Mouse (Mus musculus): ENCODE results near the gene Slc2a1. TPM values are rescaled to one million over a fixed set of nuclear protein-coding genes. Genes with fewer than 3 reads are reported as not detected.

The Slc2a1 gene
- polyA plus RNA-seq, 1 experiment from 2014 or later = 94.4 TPM

DNA sequence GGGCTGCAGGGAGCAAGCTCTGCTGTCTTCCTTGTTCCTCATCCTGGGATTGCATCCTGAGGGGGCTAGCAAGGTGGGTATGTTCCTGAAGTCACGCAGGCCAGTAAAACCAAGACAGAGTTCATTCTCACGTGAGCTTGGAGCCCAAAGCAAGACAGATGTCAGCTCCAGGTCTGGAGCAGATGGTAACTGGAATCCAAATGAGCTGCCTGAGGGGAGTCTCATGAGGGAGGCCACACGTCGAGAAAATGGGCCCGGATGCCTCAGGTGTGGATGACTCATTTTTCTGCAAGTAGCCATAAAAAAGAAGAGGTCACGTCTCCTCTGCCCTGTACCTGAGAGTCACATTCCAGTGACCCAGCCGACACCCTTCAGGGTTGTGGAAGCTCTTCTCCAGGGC, 14.6 kb upstream of the Slc2a1 start:
- Histone ChIP-seq H3K9ac (replicated peaks; ENCODE audit: low read length) (no peak overlapping the region), H3K4me3 (replicated peaks; ENCODE audit: low read depth, low read length) (no peak overlapping the region), H3K27me3 (ENCODE audit: control insufficient read depth, insufficient read depth, low read length) (no peaks in the 10 kb centered on the region), H3K9me3 (ENCODE audit: control insufficient read depth, low read length) (no peaks in the 10 kb centered on the region), H3K36me3 (ENCODE audit: control insufficient read depth, insufficient read depth, low read length) (no peaks in the 10 kb centered on the region), H3K4me1 (ENCODE audit: control insufficient read depth, insufficient read depth, low read length) (no peaks in the 10 kb centered on the region), H3K27ac (replicated peaks; ENCODE audit: low read depth, low read length) (no peak overlapping the region), H3K4me2 (ENCODE audit: low read length) (no peak overlapping the region)
- ATAC-seq (ENCODE audit: low FRiP score, low TSS enrichment) (no peak), DNase-seq (no peak)
- 75% methylated on average over 7 of the region's 7 CpGs for WGBS

DNA sequence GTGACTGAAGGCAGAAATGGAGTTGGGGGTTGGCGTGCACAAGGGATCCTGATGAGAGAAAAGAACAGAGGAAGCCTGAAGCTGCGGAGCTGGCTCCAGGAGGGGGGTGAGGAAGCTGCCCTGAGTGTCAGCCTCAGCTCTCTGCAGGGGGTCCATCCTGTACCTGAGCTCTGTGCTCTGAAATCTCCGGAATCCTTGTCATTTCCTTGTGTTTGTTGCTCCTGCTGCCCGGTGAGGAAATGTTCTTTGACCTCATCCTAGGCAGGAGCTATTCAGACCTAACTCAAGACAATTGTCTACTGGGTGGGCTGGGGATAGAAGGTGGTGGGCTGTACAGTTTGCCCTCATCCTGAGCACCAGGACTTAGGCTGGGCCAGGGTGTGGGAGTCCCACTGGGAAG, 13.5 kb upstream of the Slc2a1 start:
- Histone ChIP-seq H3K36me3 (ENCODE audit: control insufficient read depth, insufficient read depth, low read length) (no peaks in the 10 kb centered on the region), H3K4me2 (ENCODE audit: low read length) (no peak overlapping the region), H3K4me1 (ENCODE audit: control insufficient read depth, insufficient read depth, low read length) (no peaks in the 10 kb centered on the region), H3K27me3 (ENCODE audit: control insufficient read depth, insufficient read depth, low read length) (no peaks in the 10 kb centered on the region), H3K9ac (replicated peaks; ENCODE audit: low read length) (no peak overlapping the region), H3K4me3 (replicated peaks; ENCODE audit: low read depth, low read length) (no peak overlapping the region), H3K27ac (replicated peaks; ENCODE audit: low read depth, low read length) (no peak overlapping the region), H3K9me3 (ENCODE audit: control insufficient read depth, low read length) (no peaks in the 10 kb centered on the region)
- DNase-seq (no peak), ATAC-seq (ENCODE audit: low FRiP score, low TSS enrichment) (no peak)
- 43% methylated on average over 4 of the region's 4 CpGs for WGBS

DNA sequence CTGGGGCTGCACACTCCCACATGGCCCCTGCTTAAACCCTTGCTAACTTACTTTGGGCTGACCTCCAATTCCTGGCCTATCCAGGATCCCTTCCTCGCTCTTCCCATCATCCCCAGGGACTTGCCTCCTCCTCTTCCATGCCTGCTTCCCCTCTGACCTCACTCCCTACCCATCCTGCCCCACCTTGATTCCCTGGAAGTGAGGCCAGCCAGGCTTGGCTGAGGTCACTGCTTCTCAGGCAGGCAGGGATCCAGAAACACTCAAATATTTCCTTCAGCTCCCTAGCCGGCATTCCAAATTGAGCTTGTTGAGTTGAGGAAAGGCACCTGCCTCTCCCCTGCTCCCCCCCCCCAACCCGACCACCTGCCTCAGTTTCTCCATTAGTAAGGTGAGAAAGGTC, 12.1 kb upstream of the Slc2a1 start:
- no peak overlapping the region for H3K9ac ChIP-seq (replicated peaks; ENCODE audit: low read length)
- H3K27me3 ChIP-seq (ENCODE audit: control insufficient read depth, insufficient read depth, low read length) = no peaks in the 10 kb centered on the region
- no peaks in the 10 kb centered on the region for H3K9me3 ChIP-seq (ENCODE audit: control insufficient read depth, low read length)
- ATAC-seq (ENCODE audit: low FRiP score, low TSS enrichment) = no peak
- no peak overlapping the region for H3K4me2 ChIP-seq (ENCODE audit: low read length)
- no peaks in the 10 kb centered on the region for H3K36me3 ChIP-seq (ENCODE audit: control insufficient read depth, insufficient read depth, low read length)
- DNase-seq = no peak
- no peak overlapping the region for H3K27ac ChIP-seq (replicated peaks; ENCODE audit: low read depth, low read length)
- WGBS = 82% methylated on average over 3 of the region's 3 CpGs
- H3K4me3 ChIP-seq (replicated peaks; ENCODE audit: low read depth, low read length) = no peak overlapping the region
- H3K4me1 ChIP-seq (ENCODE audit: control insufficient read depth, insufficient read depth, low read length) = no peaks in the 10 kb centered on the region

- Histone ChIP-seq H3K4me2 (ENCODE audit: low read length) (no peak overlapping the region), H3K27ac (replicated peaks; ENCODE audit: low read depth, low read length) (no peak overlapping the region), H3K9ac (replicated peaks; ENCODE audit: low read length) (no peak overlapping the region), H3K27me3 (ENCODE audit: control insufficient read depth, insufficient read depth, low read length) (no peaks in the 10 kb centered on the region), H3K4me1 (ENCODE audit: control insufficient read depth, insufficient read depth, low read length) (no peaks in the 10 kb centered on the region), H3K9me3 (ENCODE audit: control insufficient read depth, low read length) (no peaks in the 10 kb centered on the region), H3K4me3 (replicated peaks; ENCODE audit: low read depth, low read length) (no peak overlapping the region), H3K36me3 (ENCODE audit: control insufficient read depth, insufficient read depth, low read length) (no peaks in the 10 kb centered on the region)
- 93% methylated on average over 4 of the region's 4 CpGs for WGBS
- ATAC-seq (ENCODE audit: low FRiP score, low TSS enrichment) = no peak
- no peak for DNase-seq
These were observed 11.1 kb upstream of the Slc2a1 start for GRCm38 (mm10) chr4:119097421-119097820.

GRCm38 (mm10) chr4:119098216-119099210, 10.0 kb upstream of the Slc2a1 start:
- Histone ChIP-seq H3K27ac (replicated peaks; ENCODE audit: low read depth, low read length) (no peak overlapping the region), H3K9ac (replicated peaks; ENCODE audit: low read length) (no peak overlapping the region), H3K4me1 (ENCODE audit: control insufficient read depth, insufficient read depth, low read length) (no peaks in the 10 kb centered on the region), H3K4me2 (ENCODE audit: low read length) (no peak overlapping the region), H3K9me3 (ENCODE audit: control insufficient read depth, low read length) (no peaks in the 10 kb centered on the region), H3K27me3 (ENCODE audit: control insufficient read depth, insufficient read depth, low read length) (no peaks in the 10 kb centered on the region), H3K36me3 (ENCODE audit: control insufficient read depth, insufficient read depth, low read length) (no peaks in the 10 kb centered on the region), H3K4me3 (replicated peaks; ENCODE audit: low read depth, low read length) (no peak overlapping the region)
- DNase-seq (no peak), ATAC-seq (ENCODE audit: low FRiP score, low TSS enrichment) (no peak)
- 67% methylated on average over 8 of the region's 8 CpGs for WGBS

DNA sequence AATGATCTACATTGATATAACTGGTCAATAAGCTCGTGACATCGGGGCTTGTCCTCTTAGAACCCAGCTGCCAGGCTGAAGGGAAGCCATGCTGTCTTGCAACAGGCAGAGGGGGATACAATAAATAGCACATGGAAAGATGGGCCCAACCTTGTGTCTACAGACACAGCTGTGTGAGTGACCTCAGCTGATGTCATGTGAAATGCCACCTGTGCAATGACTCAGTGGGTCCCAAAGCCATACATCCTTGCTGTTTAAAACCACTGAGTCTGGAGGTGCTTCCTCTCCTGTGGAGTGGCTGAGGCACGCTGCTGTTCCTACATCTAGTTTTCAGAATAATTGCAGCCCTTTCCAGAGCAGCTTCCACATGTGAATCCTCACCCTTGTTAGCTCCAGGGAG, 7.1 kb upstream of the Slc2a1 start:
- H3K27me3 ChIP-seq (ENCODE audit: control insufficient read depth, insufficient read depth, low read length) = no peaks in the 10 kb centered on the region
- no peak for DNase-seq
- H3K27ac ChIP-seq (replicated peaks; ENCODE audit: low read depth, low read length) = no peak overlapping the region
- H3K4me3 ChIP-seq (replicated peaks; ENCODE audit: low read depth, low read length) = no peak overlapping the region
- WGBS = 84% methylated on average over 3 of the region's 3 CpGs
- ATAC-seq (ENCODE audit: low FRiP score, low TSS enrichment) = no peak
- H3K36me3 ChIP-seq (ENCODE audit: control insufficient read depth, insufficient read depth, low read length) = no peaks in the 10 kb centered on the region
- H3K4me1 ChIP-seq (ENCODE audit: control insufficient read depth, insufficient read depth, low read length) = peaks cover 7% of the 10 kb centered on the region
- H3K4me2 ChIP-seq (ENCODE audit: low read length) = no peak overlapping the region
- no peaks in the 10 kb centered on the region for H3K9me3 ChIP-seq (ENCODE audit: control insufficient read depth, low read length)
- no peak overlapping the region for H3K9ac ChIP-seq (replicated peaks; ENCODE audit: low read length)

DNA sequence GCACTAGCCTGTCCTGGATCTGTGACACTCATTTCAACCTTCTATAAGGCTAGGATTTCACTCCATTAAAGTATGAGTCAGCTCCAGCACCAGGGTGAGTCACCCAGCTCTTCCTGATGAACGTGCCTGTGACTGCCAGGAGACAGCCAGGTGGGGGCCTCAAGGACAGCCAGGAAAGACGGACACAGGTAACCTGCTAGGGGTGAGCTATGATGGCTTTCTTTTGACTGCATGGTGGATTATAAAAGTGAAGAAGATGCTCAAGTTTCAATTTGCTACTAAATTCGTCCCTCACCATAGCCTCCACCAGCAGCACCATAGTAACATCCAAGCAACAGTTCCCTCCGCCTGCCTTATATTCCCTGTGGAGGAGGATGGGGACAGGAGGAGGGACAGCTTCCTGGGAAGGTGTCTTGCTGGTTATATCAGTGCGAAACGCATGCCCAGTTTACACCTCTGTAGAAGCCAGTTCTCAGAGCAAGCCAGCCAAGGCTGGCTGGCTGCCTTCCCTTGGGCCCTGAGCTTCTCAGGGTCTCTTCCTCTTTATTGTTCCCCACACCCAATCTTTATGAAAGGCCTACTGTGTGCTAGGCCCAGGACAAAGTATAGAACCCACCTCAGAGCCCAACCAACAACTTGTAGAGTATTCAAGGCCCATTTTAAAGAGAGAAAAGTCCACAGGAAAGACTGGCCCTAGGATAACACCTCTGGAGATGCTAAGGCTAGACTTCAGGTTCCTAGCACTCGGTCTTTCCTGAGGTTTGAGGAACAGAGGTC, 6.0 kb upstream of the Slc2a1 start:
- H3K27me3 ChIP-seq (ENCODE audit: control insufficient read depth, insufficient read depth, low read length) = no peaks in the 10 kb centered on the region
- peaks cover 7% of the 10 kb centered on the region for H3K4me1 ChIP-seq (ENCODE audit: control insufficient read depth, insufficient read depth, low read length)
- no peak overlapping the region for H3K4me2 ChIP-seq (ENCODE audit: low read length)
- H3K9me3 ChIP-seq (ENCODE audit: control insufficient read depth, low read length) = no peaks in the 10 kb centered on the region
- no peak for ATAC-seq (ENCODE audit: low FRiP score, low TSS enrichment)
- no peak for DNase-seq
- H3K9ac ChIP-seq (replicated peaks; ENCODE audit: low read length) = no peak overlapping the region
- no peak overlapping the region for H3K27ac ChIP-seq (replicated peaks; ENCODE audit: low read depth, low read length)
- no peak overlapping the region for H3K4me3 ChIP-seq (replicated peaks; ENCODE audit: low read depth, low read length)
- 89% methylated on average over 7 of the region's 7 CpGs for WGBS
- no peaks in the 10 kb centered on the region for H3K36me3 ChIP-seq (ENCODE audit: control insufficient read depth, insufficient read depth, low read length)

GRCm38 (mm10) chr4:119104847-119105246, 3.7 kb upstream of the Slc2a1 start:
- no peaks in the 10 kb centered on the region for H3K36me3 ChIP-seq (ENCODE audit: control insufficient read depth, insufficient read depth, low read length)
- H3K4me1 ChIP-seq (ENCODE audit: control insufficient read depth, insufficient read depth, low read length) = peaks cover 12% of the 10 kb centered on the region
- WGBS = 26% methylated on average over 4 of the region's 4 CpGs
- no peak overlapping the region for H3K4me3 ChIP-seq (replicated peaks; ENCODE audit: low read depth, low read length)
- no peak overlapping the region for H3K4me2 ChIP-seq (ENCODE audit: low read length)
- ATAC-seq (ENCODE audit: low FRiP score, low TSS enrichment) = no peak
- H3K9me3 ChIP-seq (ENCODE audit: control insufficient read depth, low read length) = no peaks in the 10 kb centered on the region
- no peak overlapping the region for H3K27ac ChIP-seq (replicated peaks; ENCODE audit: low read depth, low read length)
- DNase-seq = no peak
- H3K27me3 ChIP-seq (ENCODE audit: control insufficient read depth, insufficient read depth, low read length) = no peaks in the 10 kb centered on the region
- H3K9ac ChIP-seq (replicated peaks; ENCODE audit: low read length) = no peak overlapping the region

Measured in midbrain, embryonic 14.5 days (tissue).